Mouse (Mus musculus) small intestine, adult 2 months (tissue): ENCODE results near the gene Serpinh1. TPM values are rescaled to one million over a fixed set of nuclear protein-coding genes. Genes with fewer than 3 reads are reported as not detected.

Experiments used
- H3K27ac ChIP-seq: fragments of 200-500 bp; 2 replicates; pipeline ENCODE4 v1.5.1; 2012; ENCODE audit warnings: low read depth, low read length, control low read depth, inconsistent platforms; ENCODE audit not compliant: insufficient read depth
- H3K27me3 ChIP-seq: fragments of 200-500 bp; 2 replicates; pipeline ENCODE4 v1.6.1; 2012; ENCODE audit warnings: mild to moderate bottlenecking, moderate library complexity, low read length, inconsistent platforms; ENCODE audit not compliant: control insufficient read depth, insufficient read depth
- H3K36me3 ChIP-seq: fragments of 200-500 bp; 2 replicates; pipeline ENCODE4 v1.6.1; 2012; ENCODE audit warnings: mild to moderate bottlenecking, low read length, control low read depth, inconsistent platforms; ENCODE audit not compliant: control insufficient read depth, insufficient read depth
- H3K4me1 ChIP-seq: fragments of 200-500 bp; 2 replicates; pipeline ENCODE4 v1.6.1; 2012; ENCODE audit warnings: low read length, inconsistent platforms, mixed read lengths; ENCODE audit not compliant: control insufficient read depth, insufficient read depth, insufficient read length
- H3K4me3 ChIP-seq: fragments of 200-500 bp; 2 replicates; pipeline ENCODE4 v1.5.1; 2012; ENCODE audit warnings: low read depth, mild to moderate bottlenecking, control low read depth, inconsistent platforms, low read length, moderate library complexity
- CTCF ChIP-seq: fragments of 200-500 bp; IDR thresholded peaks from 2 replicates; pipeline ENCODE4 v1.5.1; 2012; ENCODE audit warnings: low read depth, mild to moderate bottlenecking, control low read depth, inconsistent platforms, low read length, moderate library complexity, mixed read lengths; ENCODE audit not compliant: insufficient replicate concordance, insufficient read length; ENCODE audit errors: extremely low read depth
- POLR2A ChIP-seq: fragments of 200-500 bp; IDR thresholded peaks from 2 replicates; pipeline ENCODE4 v1.6.1; 2012; ENCODE audit warnings: low read depth, mild to moderate bottlenecking, control low read depth, inconsistent platforms, low read length, moderate library complexity
- WGBS: fragments of 180-500 bp; shearing (Covaris S2); methylation state at CpG from one replicate; pipeline ENCODE4 v1.1.7; 2018; 5-methylcytosine and 5-hydroxymethylcytosine counted together
- polyA plus RNA-seq: library from polyadenylated mRNA; depleted of rRNA; stranded (reverse); fragments of >200 nt; gene quantifications from 2 replicates; pipeline ENCODE4 v1.2.3, GENCODE M21; 2012; rRNA removed

Gene Serpinh1
- polyA plus RNA-seq, 1 experiment: 87.6 TPM

GRCm38 (mm10) chr7:99300650-99301175 is 52.3 kb downstream of the Serpinh1 start:
- no peaks in the 10 kb centered on the region for H3K36me3 ChIP-seq
- no peaks in the 10 kb centered on the region for H3K27me3 ChIP-seq
- 69% methylated on average over 3 of the region's 3 CpGs for WGBS
- no peak overlapping the region for H3K4me3 ChIP-seq
- H3K27ac ChIP-seq: no peak overlapping the region
- H3K4me1 ChIP-seq: peaks cover 3% of the 10 kb centered on the region; the same call in 1 of the 2 replicates
- TF ChIP-seq POLR2A (no peak), CTCF (no peak)

Other genes with a start within 250 kb of the Serpinh1 start
- gene Uvrag, start 212.1 kb downstream of the Serpinh1 start, polyA plus RNA-seq: 14.8 and 28.2 TPM in 2 replicates
- gene Dgat2, start 170.5 kb downstream of the Serpinh1 start, polyA plus RNA-seq: 159 and 234 TPM in 2 replicates
- gene Mogat2, start 114.6 kb downstream of the Serpinh1 start, polyA plus RNA-seq: 377 and 652 TPM in 2 replicates
- 1.1 and 1.2 TPM in 2 replicates for gene Map6, start 85.8 kb downstream of the Serpinh1 start, polyA plus RNA-seq
- gene Gdpd5, start 28.2 kb upstream of the Serpinh1 start, polyA plus RNA-seq: 16.0 and 16.6 TPM in 2 replicates
- 0.13 and 0.27 TPM in 2 replicates for gene Klhl35, start 112.8 kb upstream of the Serpinh1 start, polyA plus RNA-seq
- gene Rps3, start 130.5 kb upstream of the Serpinh1 start, polyA plus RNA-seq: 139 and 203 TPM in 2 replicates
- 34.3 and 66.7 TPM in 2 replicates for gene Arrb1, start 182.2 kb upstream of the Serpinh1 start, polyA plus RNA-seq